Mouse (Mus musculus): Measurements from ENCODE around the gene Rps3a1. TPM values are rescaled to one million over a fixed set of nuclear protein-coding genes. Genes with fewer than 3 reads are reported as not detected.

Rps3a1 gene
- polyA plus RNA-seq, 1 experiment from 2014 or later, result 952 TPM

Other genes starting within 250 kb of the Rps3a1 start
- gene Sh3d19, start 171.6 kb downstream of the Rps3a1 start, polyA plus RNA-seq (2015; fragmentation: Nextera tagmentation; extraction: Ambion mirVana), result 4.7 and 5.6 TPM in 2 replicates
- gene Prss48, start 140.2 kb downstream of the Rps3a1 start, polyA plus RNA-seq (2015; fragmentation: Nextera tagmentation; extraction: Ambion mirVana), result not detected in 2 replicates
- gene Lrba, start 82.0 kb upstream of the Rps3a1 start, polyA plus RNA-seq (2015; fragmentation: Nextera tagmentation; extraction: Ambion mirVana), result 2.1 and 3.0 TPM in 2 replicates